ENCODE assay signal across 9 mouse cellular contexts in genomic region chr19:37050643-37051345, GRCm38 (mm10).
DNase-seq lines count a peak whose midpoint lies in the region; ATAC-seq and TF ChIP-seq lines count a peak whose summit lies in the region.
"Had no signal": no experiment of that assay in that cellular context is flagged by ENCODE, and none has a peak within 500 bp of the region (broad histone marks: within the 10 kb centered on the region; RNA-seq: fewer than 3 reads in every experiment).

No protein-coding gene starts in this region.

- no peaks in the 10 kb centered on the region for H3K36me3 ChIP-seq in intestine, embryonic 14.5 days (ENCODE audit: control insufficient read depth, insufficient read depth, low read length)
- no peaks in the 10 kb centered on the region for H3K36me3 ChIP-seq in intestine, embryonic 16.5 days (ENCODE audit: control insufficient read depth, insufficient read depth, low read length)
- no peaks in the 10 kb centered on the region for H3K36me3 ChIP-seq in G1E (replicated peaks)
- H3K36me3 ChIP-seq in forebrain, postnatal 0 days (ENCODE audit: insufficient read depth): no peaks in the 10 kb centered on the region; the same call in 1 of the 2 replicates
- 0 out of 2 replicates have a peak, but pooled peaks cover 4% of the 10 kb centered on the region for H3K36me3 ChIP-seq in midbrain, embryonic 15.5 days (replicated peaks)
- H3K36me3 ChIP-seq: lung, embryonic 15.5 days had no signal

- no peaks in the 10 kb centered on the region for H3K4me1 ChIP-seq in intestine, embryonic 14.5 days (replicated peaks; ENCODE audit: control insufficient read depth, insufficient read depth, low read length)
- H3K4me1 ChIP-seq in intestine, embryonic 16.5 days (ENCODE audit: control insufficient read depth, insufficient read depth, low read length): no peaks in the 10 kb centered on the region
- H3K4me1 ChIP-seq in G1E (ENCODE audit: insufficient read depth, low read depth, low read length): no peaks in the 10 kb centered on the region
- H3K4me1 ChIP-seq in forebrain, postnatal 0 days (ENCODE audit: insufficient read depth): no peaks in the 10 kb centered on the region
- no peaks in the 10 kb centered on the region for H3K4me1 ChIP-seq in midbrain, embryonic 15.5 days
- H3K4me1 ChIP-seq: lung, embryonic 15.5 days had no signal

- 70% methylated on average over 4 of the region's 4 CpGs for WGBS in intestine, embryonic 14.5 days
- WGBS in intestine, embryonic 16.5 days: 71% methylated on average over 4 of the region's 4 CpGs
- 80% methylated on average over 4 of the region's 4 CpGs for WGBS in forebrain, postnatal 0 days
- WGBS in midbrain, embryonic 15.5 days: 74% methylated on average over 4 of the region's 4 CpGs

- peak; percentile 57 for DNase-seq in intestine, embryonic 14.5 days (ENCODE audit: low spot score)
- peak; percentile 17 for DNase-seq in G1E (ENCODE audit: low spot score)
- peak; percentile 70 for DNase-seq in forebrain, postnatal 0 days
- DNase-seq in layer of hippocampus, adult 2 months (ENCODE audit: low spot score in 2 of 2): peak; percentile 63 to 65
- peak; percentile 22 to 53 for DNase-seq in urinary bladder, postnatal 36 days (ENCODE audit: low spot score in 2 of 2)

- H3K9ac ChIP-seq in intestine, embryonic 14.5 days (ENCODE audit: low read length): no peak overlapping the region
- H3K9ac ChIP-seq in intestine, embryonic 16.5 days (ENCODE audit: low read depth, low read length): no peak overlapping the region
- no peak overlapping the region for H3K9ac ChIP-seq in forebrain, postnatal 0 days
- H3K9ac ChIP-seq in midbrain, embryonic 15.5 days: no peak overlapping the region
- H3K9ac ChIP-seq: lung, embryonic 15.5 days had no signal

- H3K27ac ChIP-seq in intestine, embryonic 14.5 days (ENCODE audit: low read depth): no peak overlapping the region
- H3K27ac ChIP-seq in intestine, embryonic 16.5 days (ENCODE audit: low read length): no peak overlapping the region
- no peak overlapping the region for H3K27ac ChIP-seq in forebrain, postnatal 0 days (ENCODE audit: low read depth, low read length)
- no peak overlapping the region for H3K27ac ChIP-seq in layer of hippocampus, adult 2 months
- H3K27ac ChIP-seq in midbrain, embryonic 15.5 days: no peak overlapping the region
- H3K27ac ChIP-seq: lung, embryonic 15.5 days had no signal

- H3K27me3 ChIP-seq in intestine, embryonic 14.5 days (replicated peaks; ENCODE audit: control insufficient read depth, insufficient read depth, low read length): no peaks in the 10 kb centered on the region
- H3K27me3 ChIP-seq in intestine, embryonic 16.5 days (replicated peaks; ENCODE audit: control insufficient read depth, insufficient read depth, low read length): no peaks in the 10 kb centered on the region
- H3K27me3 ChIP-seq in G1E (ENCODE audit: insufficient read depth, low read length): peaks cover 8% of the 10 kb centered on the region
- no peaks in the 10 kb centered on the region for H3K27me3 ChIP-seq in forebrain, postnatal 0 days (ENCODE audit: insufficient read depth, low read length)
- no peaks in the 10 kb centered on the region for H3K27me3 ChIP-seq in midbrain, embryonic 15.5 days (replicated peaks)
- H3K27me3 ChIP-seq: lung, embryonic 15.5 days had no signal

- no peaks in the 10 kb centered on the region for H3K9me3 ChIP-seq in intestine, embryonic 14.5 days (ENCODE audit: control insufficient read depth, low read length)
- H3K9me3 ChIP-seq in intestine, embryonic 16.5 days (ENCODE audit: control insufficient read depth, low read length): no peaks in the 10 kb centered on the region
- H3K9me3 ChIP-seq in G1E (replicated peaks): no peaks in the 10 kb centered on the region
- no peaks in the 10 kb centered on the region for H3K9me3 ChIP-seq in forebrain, postnatal 0 days (ENCODE audit: low read length)
- no peaks in the 10 kb centered on the region for H3K9me3 ChIP-seq in midbrain, embryonic 15.5 days
- H3K9me3 ChIP-seq: lung, embryonic 15.5 days had no signal

- no peak overlapping the region for H3K4me3 ChIP-seq in intestine, embryonic 14.5 days (ENCODE audit: low read depth, low read length)
- no peak overlapping the region for H3K4me3 ChIP-seq in intestine, embryonic 16.5 days (ENCODE audit: low read length)
- no peak overlapping the region for H3K4me3 ChIP-seq in G1E (ENCODE audit: low read depth, low read length)
- no peak overlapping the region for H3K4me3 ChIP-seq in forebrain, postnatal 0 days (ENCODE audit: low read depth, low read length)
- no peak overlapping the region for H3K4me3 ChIP-seq in layer of hippocampus, adult 2 months
- no peak overlapping the region for H3K4me3 ChIP-seq in midbrain, embryonic 15.5 days
- H3K4me3 ChIP-seq: lung, embryonic 15.5 days had no signal

- peak; percentile 27; the same call in 1 of the 2 replicates for ATAC-seq in intestine, embryonic 14.5 days (replicated peaks; ENCODE audit: low FRiP score, low TSS enrichment, low read depth)
- no peak for ATAC-seq in intestine, embryonic 16.5 days
- no peak for ATAC-seq in G1E (ENCODE audit: extremely low read depth, insufficient number of reproducible peaks, low FRiP score, poor library complexity, severe bottlenecking)
- ATAC-seq in cerebellum, adult (ENCODE audit: insufficient number of reproducible peaks, low FRiP score, low TSS enrichment): peak; percentile 80
- peak; percentile 78 for ATAC-seq in forebrain, postnatal 0 days
- ATAC-seq in midbrain, embryonic 15.5 days (replicated peaks): peak; percentile 66

- TF ChIP-seq CTCF in G1E (IDR thresholded peaks at IDR 0.05; ENCODE audit: low read depth, low read length): peak; percentile 44
- TF ChIP-seq CTCF in forebrain, postnatal 0 days (IDR thresholded peaks at IDR 0.05; ENCODE audit: low read depth): peak; percentile 76
- TF ChIP-seq CTCF in layer of hippocampus, adult 2 months (conservative IDR thresholded peaks at IDR 0.05): peak; percentile 84

- no peak overlapping the region for H3K4me2 ChIP-seq in intestine, embryonic 14.5 days (ENCODE audit: low read length)
- no peak overlapping the region for H3K4me2 ChIP-seq in intestine, embryonic 16.5 days (ENCODE audit: low read depth, low read length)
- H3K4me2 ChIP-seq in forebrain, postnatal 0 days (ENCODE audit: low read depth): no peak overlapping the region
- no peak overlapping the region for H3K4me2 ChIP-seq in midbrain, embryonic 15.5 days
- H3K4me2 ChIP-seq: lung, embryonic 15.5 days had no signal

Comparison
In these comparisons a context has a peak if more than half of its experiments do, and no peak if none do; other contexts are left out.
1. ATAC-seq: peak in intestine, embryonic 14.5 days (single experiment), cerebellum, adult (single experiment), forebrain, postnatal 0 days (single experiment) and midbrain, embryonic 15.5 days (single experiment); none in intestine, embryonic 16.5 days (single experiment) and G1E (single experiment).
2. DNase-seq: peak in every context shown above with its lines; median percentile 70 in forebrain, postnatal 0 days; 64 in layer of hippocampus, adult 2 months; 57 in intestine, embryonic 14.5 days; 38 in urinary bladder, postnatal 36 days; 17 in G1E.
3. Peak in every context shown above with its lines, with median percentiles within 50 percentile points of each other: CTCF ChIP-seq.